Mouse (Mus musculus) MEL (cell line): ENCODE data around the gene Cerk.

Experiments used
- CTCF ChIP-seq, 3 experiments: IDR thresholded peaks in 2 of 3; conservative IDR thresholded peaks in 1 of 3; 2 replicates each; pipeline ENCODE4 v1.5.1; 2011 to 2012; ENCODE audit warnings: low read length in 3 of 3, low read depth in 2 of 3, mild to moderate bottlenecking in 2 of 3, improper control_type of control experiment in 1 of 3, inconsistent platforms in 1 of 3, mixed read lengths in 1 of 3, moderate library complexity in 1 of 3; ENCODE audit not compliant: control insufficient read depth in 1 of 3, insufficient read depth in 1 of 3, poor library complexity in 1 of 3, severe bottlenecking in 1 of 3
- JUND ChIP-seq: IDR thresholded peaks from 2 replicates; pipeline ENCODE4 v1.6.1; 2011; ENCODE audit warnings: low read depth, mild to moderate bottlenecking, improper control_type of control experiment, low read length
- POLR2A ChIP-seq, 2 experiments: IDR thresholded peaks; 2 replicates each; pipeline ENCODE4 v1.6.1; 2011 to 2012; ENCODE audit warnings: low read length in 2 of 2, mild to moderate bottlenecking in 2 of 2, control low read depth in 1 of 2, improper control_type of control experiment in 1 of 2, low read depth in 1 of 2, moderate library complexity in 1 of 2; ENCODE audit not compliant: control insufficient read depth in 1 of 2, insufficient read depth in 1 of 2, poor library complexity in 1 of 2
- SMC3 ChIP-seq: IDR thresholded peaks from 2 replicates; pipeline ENCODE4 v1.6.1; 2011; ENCODE audit warnings: low read depth, low read length, improper control_type of control experiment

DNA sequence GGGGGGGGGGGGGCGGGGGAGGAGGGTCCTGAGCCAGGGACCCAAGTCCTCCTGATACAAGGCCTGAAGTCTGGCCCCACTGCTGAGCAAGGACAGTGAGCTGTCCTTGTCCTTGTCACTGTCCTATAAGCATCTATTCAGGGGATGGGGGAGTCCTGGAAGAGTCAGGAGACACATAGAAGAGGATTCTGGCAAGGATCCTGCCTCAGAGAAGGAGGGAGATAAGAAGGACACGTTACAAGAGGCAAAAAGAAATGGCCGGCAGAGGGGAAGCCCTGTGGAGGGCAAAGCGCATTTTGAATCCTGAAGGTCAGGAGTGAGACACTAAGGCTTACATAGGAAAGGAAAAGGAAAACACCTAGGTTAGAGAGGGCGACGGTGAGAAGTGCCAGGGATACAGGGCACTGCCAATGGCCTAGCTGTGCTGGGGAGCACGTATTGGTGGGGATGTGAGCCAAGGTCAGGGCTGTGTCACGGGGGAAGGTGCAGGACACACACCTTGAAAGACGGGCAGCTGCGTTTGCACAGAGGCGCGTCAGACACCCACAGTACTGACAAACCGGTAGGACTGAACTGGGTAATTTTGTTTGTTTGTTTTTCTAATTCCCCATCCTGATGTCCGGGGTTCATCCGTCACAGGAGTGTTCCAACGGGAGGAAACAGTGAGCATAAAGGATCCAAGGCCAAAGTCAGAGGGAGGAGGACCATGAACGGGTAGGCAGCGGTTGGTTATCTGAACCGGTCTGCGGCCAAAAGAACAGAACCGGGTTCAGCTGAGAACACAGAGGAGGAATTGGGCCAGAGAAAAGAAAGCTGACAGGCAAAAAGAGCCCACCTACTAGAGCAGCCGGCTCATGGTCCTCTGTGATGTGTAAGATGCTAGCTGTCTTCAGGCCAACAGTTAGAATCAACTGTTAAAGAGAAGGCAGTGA, 8.9 kb downstream of the Cerk start:
- TF ChIP-seq SMC3 (no peak), POLR2A (IDR thresholded peaks at IDR 0.05; ENCODE audit: control insufficient read depth in 1 of 2, insufficient read depth in 1 of 2, low read depth in 1 of 2, low read length in 2 of 2, poor library complexity in 1 of 2) (no peak), JUND (no peak), CTCF (IDR thresholded peaks at IDR 0.05 in 2 of 3, conservative IDR thresholded peaks at IDR 0.05 in 1 of 3; ENCODE audit: control insufficient read depth in 1 of 3, insufficient read depth in 1 of 3, low read depth in 2 of 3, low read length in 3 of 3, poor library complexity in 1 of 3, severe bottlenecking in 1 of 3) (no peak)
